Mouse (Mus musculus): ENCODE measurements around the gene Camsap2.

DNA sequence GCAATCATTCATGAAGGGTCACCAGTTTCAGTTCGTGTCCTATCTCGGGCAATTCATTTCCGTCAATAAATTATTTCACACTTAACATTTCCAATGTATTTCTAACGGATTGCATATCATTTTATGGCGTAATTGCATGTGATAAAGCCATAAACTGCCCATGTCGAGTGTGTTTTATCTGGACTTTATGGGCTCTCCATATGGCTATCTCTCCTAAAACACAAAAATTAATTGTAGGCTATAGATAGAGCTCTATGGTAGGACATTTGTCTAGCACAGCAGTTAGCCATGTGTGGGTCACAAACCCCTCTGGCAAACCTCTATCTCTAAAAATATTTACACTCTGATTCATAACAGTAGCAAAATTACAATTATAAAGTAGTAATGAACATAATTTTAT is 15.0 kb upstream of the Camsap2 start:
- TF ChIP-seq CTCF (IDR thresholded peaks at IDR 0.05; ENCODE audit: low read depth) (no peak), EP300 (optimal IDR thresholded peaks at IDR 0.05) (no peak)
